Mouse (Mus musculus) gonadal fat pad, adult 2 months (tissue): ENCODE measurements around the gene Psmb7. TPM values are rescaled to one million over a fixed set of nuclear protein-coding genes. Genes with fewer than 3 reads are reported as not detected.

Experiments used
- DNase-seq: peaks from one replicate; pipeline ENCODE4 v3.0.0-alpha.2; 2012; ENCODE audit warnings: low read depth
- polyA plus RNA-seq: library from polyadenylated mRNA; depleted of rRNA; stranded (reverse); fragments of >200 nt; gene quantifications from 2 replicates; pipeline ENCODE4 v1.2.3, GENCODE M21; 2012; rRNA removed

The Psmb7 gene
- polyA plus RNA-seq, 1 experiment, result 118 TPM

DNA sequence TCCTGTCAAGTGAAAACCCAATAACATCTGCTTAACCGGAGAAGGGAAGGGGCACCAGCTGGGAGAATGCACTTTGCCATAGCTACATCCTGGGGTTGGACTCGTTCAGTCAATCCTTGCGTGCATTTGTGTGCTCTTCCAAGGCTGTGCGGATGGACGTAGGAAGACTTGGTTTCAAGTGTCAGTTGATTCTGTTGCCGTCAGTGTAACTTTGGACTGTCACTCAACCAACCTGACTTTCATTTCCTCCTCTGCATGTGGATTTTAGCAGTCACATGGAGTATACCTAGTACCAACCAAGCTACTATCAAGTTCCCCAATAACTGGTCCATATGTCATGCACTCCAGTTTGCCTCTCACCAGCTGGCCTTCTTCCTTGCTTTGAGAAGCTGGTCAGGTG is 98.9 kb downstream of the Psmb7 start:
- no peak for DNase-seq

DNA sequence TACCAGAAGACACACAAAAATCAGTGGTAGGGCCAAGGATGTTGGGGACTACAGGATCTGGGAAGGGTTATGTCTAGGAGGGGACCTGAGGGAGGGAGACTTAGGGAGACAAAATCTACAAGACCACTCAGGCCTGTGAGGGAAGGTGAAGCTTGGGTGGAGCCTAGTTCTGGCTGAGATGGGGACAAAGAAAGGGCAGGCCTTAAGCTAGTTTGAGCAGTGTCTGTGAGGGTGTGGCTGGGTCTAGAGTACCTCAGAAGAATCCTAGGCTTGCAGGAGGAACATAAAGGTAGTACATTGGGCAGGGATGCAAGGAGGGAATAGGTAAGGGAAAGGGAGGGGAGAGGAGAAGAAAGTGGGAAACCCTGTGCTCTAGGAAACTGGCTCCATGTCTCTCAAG is 99.5 kb downstream of the Psmb7 start:
- no peak for DNase-seq

DNA sequence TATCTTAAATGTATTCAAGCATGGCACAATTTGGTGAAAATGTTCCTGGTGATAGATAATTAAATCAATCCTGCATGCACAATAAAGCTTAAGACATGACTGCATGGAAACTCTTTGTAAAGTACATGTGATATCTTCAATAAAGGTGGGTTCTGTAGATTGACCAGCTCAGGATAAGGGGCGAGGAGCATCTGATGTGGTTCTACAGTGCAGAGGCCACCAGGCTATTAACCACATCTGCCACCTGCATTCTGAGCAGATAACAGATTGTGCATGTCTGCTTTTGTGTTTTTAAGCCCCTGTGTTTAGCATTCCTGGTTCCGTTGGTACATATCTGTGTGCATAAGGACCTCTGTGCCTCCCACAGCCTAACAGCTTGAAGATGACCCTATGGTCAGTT is 100.7 kb downstream of the Psmb7 start:
- no peak for DNase-seq

DNA sequence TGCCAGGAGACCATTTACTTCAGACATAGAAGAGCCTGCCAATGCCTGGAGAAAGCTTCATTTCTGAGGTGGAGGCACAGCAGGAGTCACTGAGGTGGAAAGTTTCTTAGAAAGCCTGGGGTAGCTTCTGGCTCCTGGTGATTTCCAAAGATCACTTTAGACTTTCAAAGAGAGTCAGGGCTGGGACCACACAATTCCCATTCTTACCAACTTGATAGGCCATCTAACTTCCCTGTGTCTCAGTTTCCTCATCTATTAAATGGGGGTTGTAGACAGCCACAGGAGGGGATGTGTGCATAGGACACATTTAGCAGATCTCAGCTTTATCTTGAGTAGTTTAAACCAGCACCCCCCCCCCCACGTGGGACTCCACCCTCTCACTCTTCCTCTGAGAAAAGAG is 101.5 kb downstream of the Psmb7 start:
- DNase-seq, result no peak

DNA sequence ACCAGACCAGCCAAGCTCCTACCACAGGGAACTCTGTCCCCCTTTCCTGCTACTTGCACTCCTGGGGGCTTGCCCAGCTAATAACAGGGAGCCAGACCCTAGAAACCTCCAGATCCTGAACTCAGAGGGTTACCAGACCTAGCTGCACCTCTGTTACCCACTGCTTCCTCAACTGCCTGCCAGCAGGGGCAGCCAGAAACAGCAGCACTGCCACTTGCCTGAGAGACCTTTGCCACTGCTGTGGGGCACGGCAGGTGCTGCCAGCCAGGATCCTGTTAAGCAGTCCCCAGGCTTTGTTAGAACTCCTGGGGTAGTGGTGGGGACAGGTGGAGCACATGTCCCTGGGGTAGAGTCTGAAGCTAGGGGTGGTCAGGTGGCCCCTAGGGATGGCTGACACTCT is 102.3 kb downstream of the Psmb7 start:
- DNase-seq, result no peak

DNA sequence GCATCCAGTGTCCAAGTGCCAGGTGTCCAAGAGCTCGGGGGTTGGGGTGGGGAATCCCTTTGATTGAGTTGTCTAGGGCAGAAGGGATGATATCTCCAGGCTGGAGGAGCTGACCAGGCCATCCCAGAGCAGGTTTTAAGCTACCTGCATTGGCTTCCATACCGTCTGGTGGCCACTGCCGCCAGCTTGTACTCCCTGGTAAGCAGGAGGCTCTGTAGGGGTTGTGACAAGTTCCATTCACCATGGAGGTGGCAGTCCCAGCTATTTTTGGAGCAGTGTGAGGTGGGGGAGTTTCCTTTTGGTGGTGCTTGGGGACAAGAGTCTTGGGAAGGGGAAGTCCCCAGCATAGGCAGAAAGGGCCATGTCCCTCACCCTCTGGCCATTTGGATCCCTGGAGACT is 102.8 kb downstream of the Psmb7 start:
- no peak for DNase-seq

DNA sequence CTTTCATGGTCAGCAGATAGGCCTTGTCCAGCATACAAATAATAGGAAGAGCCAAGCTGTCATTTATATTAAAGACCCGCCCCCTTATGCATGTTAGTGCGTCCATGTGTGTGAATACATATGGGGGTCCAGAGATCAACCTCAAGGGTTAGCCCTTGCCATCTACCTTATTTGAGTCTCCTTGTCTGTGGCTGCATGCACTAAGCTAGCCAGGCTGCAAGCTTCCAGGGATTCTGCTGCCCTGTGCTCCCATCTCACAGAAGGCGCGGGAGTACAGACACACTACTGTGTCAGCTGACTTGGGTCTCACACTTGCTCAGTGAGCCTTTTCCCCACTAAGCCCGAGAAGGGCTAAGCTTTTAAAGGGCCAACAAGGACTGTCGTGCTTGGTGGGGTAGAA is 103.2 kb downstream of the Psmb7 start:
- DNase-seq, result no peak

DNA sequence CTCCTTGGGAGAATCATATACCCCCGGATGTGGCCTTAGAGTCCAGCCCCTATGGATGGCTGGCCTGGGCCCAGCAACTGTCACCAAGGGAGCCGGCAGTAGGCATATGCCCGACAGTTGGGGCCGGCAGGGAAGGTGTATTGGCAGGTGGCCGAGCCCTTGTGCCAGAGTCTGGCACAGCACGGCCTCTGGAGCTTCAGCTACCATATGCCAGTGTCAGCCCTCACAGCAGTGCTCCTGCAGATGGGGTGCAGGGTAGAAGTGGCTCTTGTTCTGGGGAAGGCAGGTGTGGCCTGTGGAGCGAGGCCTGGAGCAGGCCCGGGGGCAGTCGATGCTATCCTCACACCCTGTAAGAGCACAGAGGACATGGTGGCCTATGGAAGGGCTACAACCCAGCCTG is 104.2 kb downstream of the Psmb7 start:
- no peak for DNase-seq

Other genes with a start within 250 kb of the Psmb7 start
- gene Nek6, start 132.4 kb downstream of the Psmb7 start, polyA plus RNA-seq, result 18.5 and 40.7 TPM in 2 replicates
- gene Nr5a1, start 70.5 kb upstream of the Psmb7 start, polyA plus RNA-seq, result 0.23 and 0.30 TPM in 2 replicates